Mouse (Mus musculus) gastrocnemius, postnatal 14 days (tissue): ENCODE data around the gene C2cd5. TPM values are rescaled to one million over a fixed set of nuclear protein-coding genes. Genes with fewer than 3 reads are reported as not detected.

Source experiments
- DNase-seq: peaks from one replicate; pipeline ENCODE4 v3.0.0; 2021; ENCODE audit warnings: mixed read lengths
- intact Hi-C: fragments of 180-260 bp; cut with DNase I; formaldehyde crosslinking; loops from one replicate; pipeline ENCODE4 v1.15.1; 2025; ENCODE audit warnings: low total_unique reads
- total RNA-seq, 2 experiments: library from RNA; stranded (reverse); gene quantifications; 2 replicates each; pipeline ENCODE4 v1.2.3; 2021

The C2cd5 gene
- total RNA-seq, 2 experiments from 2014 or later, result 12.1 to 12.6 TPM

DNA sequence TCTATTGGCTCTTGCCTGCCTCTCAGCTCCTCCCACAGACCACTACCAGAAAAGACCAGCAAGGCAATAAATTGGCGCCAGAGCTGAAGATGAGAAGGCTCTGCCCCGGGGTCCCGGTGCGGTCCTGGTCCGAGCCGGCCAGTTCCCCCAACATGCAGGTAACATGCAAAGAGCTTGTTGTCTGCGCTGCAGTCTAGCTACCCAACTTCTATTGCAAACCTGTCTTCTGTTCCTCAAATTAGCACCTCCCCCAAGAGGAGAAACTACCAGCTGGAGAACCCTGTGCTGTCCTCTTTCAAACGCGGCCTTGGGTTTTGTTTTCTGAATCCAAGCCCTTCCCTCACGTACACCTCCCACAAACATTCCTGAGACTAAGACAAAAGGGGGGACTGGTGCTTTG lies 137.5 kb downstream of the C2cd5 start:
- intact Hi-C loops, result loop anchor here (10.0 kb wide), 1 partner anchor 178 kb away; no protein-coding TSS in a partner anchor
- DNase-seq, result no peak

DNA sequence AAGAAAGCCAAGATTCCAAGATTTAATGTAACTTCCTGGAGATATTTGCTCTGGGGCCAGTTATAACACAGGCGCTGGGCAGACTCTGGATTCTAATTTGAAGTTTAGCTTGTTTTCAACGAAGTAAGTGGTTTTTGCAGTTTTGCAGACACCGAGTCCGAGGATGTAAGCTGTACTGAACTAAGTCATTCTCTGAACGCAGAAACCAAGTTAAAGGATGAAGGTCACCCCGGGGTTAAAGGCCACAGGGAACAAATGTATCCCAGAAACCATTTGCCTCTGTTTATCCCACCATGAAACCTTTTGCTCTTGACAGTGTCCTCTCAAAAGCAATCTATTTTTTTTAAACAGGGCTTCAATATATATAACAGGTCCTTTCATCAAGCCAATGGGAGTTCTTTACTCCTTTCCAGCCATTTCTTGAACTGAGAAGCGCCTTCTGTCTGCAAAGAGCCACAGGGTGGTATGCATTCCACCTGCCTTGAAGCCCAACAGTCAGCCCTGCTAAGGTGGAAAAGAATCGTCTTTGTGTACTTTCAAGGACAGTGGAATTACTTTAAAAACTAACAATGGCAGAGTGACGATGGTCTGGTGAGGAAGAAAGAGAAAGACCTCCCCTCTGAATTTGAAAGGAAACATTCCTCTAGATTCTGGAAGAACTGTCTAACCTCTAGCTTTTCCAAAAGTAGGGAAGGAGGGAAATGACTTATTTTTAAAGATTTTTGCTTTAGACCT lies 138.1 kb downstream of the C2cd5 start:
- intact Hi-C loops, result loop anchor here (10.0 kb wide), 1 partner anchor 177 kb away; no protein-coding TSS in a partner anchor
- DNase-seq, result no peak

Other genes with a start within 250 kb of the C2cd5 start
- under 1 TPM; 0.16 to 0.42 TPM for gene St8sia1, start 135.7 kb downstream of the C2cd5 start, total RNA-seq
- gene Etnk1, start 67.1 kb upstream of the C2cd5 start, total RNA-seq, result 10 to 100 TPM; 14.3 to 14.6 TPM